14 mouse cellular contexts compared by ENCODE assay signal in genomic region chrX:110813401-110813800, GRCm38 (mm10). TPM values are rescaled to one million over a fixed set of nuclear protein-coding genes. Genes with fewer than 3 reads are reported as not detected.
DNase-seq lines count a peak whose midpoint lies in the region; ATAC-seq and TF ChIP-seq lines count a peak whose summit lies in the region.
"Had no signal": no experiment of that assay in that cellular context is flagged by ENCODE, and none has a peak within 500 bp of the region (broad histone marks: within the 10 kb centered on the region; RNA-seq: fewer than 3 reads in every experiment).

No protein-coding gene starts in this region.

- H3K36me3 ChIP-seq in heart, embryonic 15.5 days, result no peaks in the 10 kb centered on the region
- H3K36me3 ChIP-seq in forebrain, embryonic 13.5 days (ENCODE audit: poor library complexity, severe bottlenecking), result no peaks in the 10 kb centered on the region
- H3K36me3 ChIP-seq in hindbrain, postnatal 0 days (ENCODE audit: insufficient read depth, low read length), result no peaks in the 10 kb centered on the region
- H3K36me3 ChIP-seq in neural tube, embryonic 15.5 days, result no peaks in the 10 kb centered on the region
- H3K36me3 ChIP-seq in thymus, adult 2 months (ENCODE audit: control insufficient read depth, insufficient read depth, low read length), result no peaks in the 10 kb centered on the region
- H3K36me3 ChIP-seq: limb, embryonic 12.5 days had no signal

- H3K27ac ChIP-seq in heart, embryonic 15.5 days, result no peak overlapping the region
- peak overlapping the region; percentile 59 for H3K27ac ChIP-seq in forebrain, embryonic 13.5 days
- H3K27ac ChIP-seq in hindbrain, postnatal 0 days, result peak overlapping the region; percentile 26; the same call in 1 of the 2 replicates
- H3K27ac ChIP-seq in neural tube, embryonic 15.5 days (replicated peaks), result peak overlapping the region; percentile 48
- H3K27ac ChIP-seq in thymus, adult 2 months (ENCODE audit: control insufficient read depth, insufficient read depth, low read length), result no peak overlapping the region
- H3K27ac ChIP-seq: limb, embryonic 12.5 days had no signal

- H3K4me2 ChIP-seq in heart, embryonic 15.5 days, result peak overlapping the region; percentile 71; the same call in 1 of the 2 replicates
- H3K4me2 ChIP-seq in forebrain, embryonic 13.5 days, result peak overlapping the region; percentile 60
- H3K4me2 ChIP-seq in hindbrain, postnatal 0 days (ENCODE audit: low read depth, low read length), result peak overlapping the region; percentile 58
- H3K4me2 ChIP-seq in neural tube, embryonic 15.5 days, result peak overlapping the region; percentile 60

- H3K9me3 ChIP-seq in heart, embryonic 15.5 days (replicated peaks), result no peaks in the 10 kb centered on the region
- H3K9me3 ChIP-seq in forebrain, embryonic 13.5 days (replicated peaks), result no peaks in the 10 kb centered on the region
- no peaks in the 10 kb centered on the region for H3K9me3 ChIP-seq in hindbrain, postnatal 0 days (ENCODE audit: low read length)
- no peaks in the 10 kb centered on the region for H3K9me3 ChIP-seq in neural tube, embryonic 15.5 days (replicated peaks)
- H3K9me3 ChIP-seq: limb, embryonic 12.5 days had no signal

- no peak for TF ChIP-seq POLR2A in thymus, adult 2 months (IDR thresholded peaks at IDR 0.05; ENCODE audit: control insufficient read depth, extremely low read depth, insufficient read depth, low read length, poor library complexity)

- intact Hi-C loops in heart, postnatal 14 days (cut with DNase I), result no loop called here

- no peak for ATAC-seq in heart, embryonic 15.5 days (replicated peaks; ENCODE audit: insufficient number of reproducible peaks, insufficient read depth, low FRiP score, low read depth)
- no peak for ATAC-seq in forebrain, embryonic 13.5 days
- ATAC-seq in hindbrain, postnatal 0 days, result no peak
- ATAC-seq in neural tube, embryonic 15.5 days (ENCODE audit: low FRiP score), result no peak
- no peak for ATAC-seq in megakaryocyte, adult 5-6 weeks (ENCODE audit: poor library complexity, severe bottlenecking)

- peaks cover 41% of the 10 kb centered on the region for H3K27me3 ChIP-seq in heart, embryonic 15.5 days
- no peaks in the 10 kb centered on the region for H3K27me3 ChIP-seq in forebrain, embryonic 13.5 days
- H3K27me3 ChIP-seq in hindbrain, postnatal 0 days (ENCODE audit: insufficient read depth, low read length), result no peaks in the 10 kb centered on the region
- H3K27me3 ChIP-seq in neural tube, embryonic 15.5 days (replicated peaks), result no peaks in the 10 kb centered on the region
- H3K27me3 ChIP-seq in thymus, adult 2 months (ENCODE audit: control insufficient read depth, insufficient read depth, low read length), result no peaks in the 10 kb centered on the region

- no peak overlapping the region for H3K9ac ChIP-seq in heart, embryonic 15.5 days
- 0 out of 2 replicates have a peak overlapping the region, but pooled peaks have one; percentile 16 for H3K9ac ChIP-seq in forebrain, embryonic 13.5 days
- no peak overlapping the region for H3K9ac ChIP-seq in hindbrain, postnatal 0 days (replicated peaks; ENCODE audit: low read length)
- H3K9ac ChIP-seq in neural tube, embryonic 15.5 days (replicated peaks), result no peak overlapping the region
- H3K9ac ChIP-seq: limb, embryonic 12.5 days had no signal

- TF ChIP-seq CTCF in hindbrain, postnatal 0 days (IDR thresholded peaks at IDR 0.05; ENCODE audit: low read depth), result no peak
- TF ChIP-seq CTCF in thymus, adult 2 months (IDR thresholded peaks at IDR 0.05; ENCODE audit: borderline replicate concordance, control insufficient read depth, extremely low read depth, insufficient read depth, low read length, poor library complexity), result no peak

- H3K4me3 ChIP-seq in heart, embryonic 15.5 days, result no peak overlapping the region
- H3K4me3 ChIP-seq in forebrain, embryonic 13.5 days, result peak overlapping the region; percentile 56
- H3K4me3 ChIP-seq in hindbrain, postnatal 0 days (ENCODE audit: low read length), result peak overlapping the region; percentile 52
- peak overlapping the region; percentile 19; the same call in 1 of the 2 replicates for H3K4me3 ChIP-seq in neural tube, embryonic 15.5 days (replicated peaks)
- no peak overlapping the region for H3K4me3 ChIP-seq in thymus, adult 2 months (ENCODE audit: control insufficient read depth, insufficient read depth, low read length)

- no peak for DNase-seq in heart, postnatal 14 days
- DNase-seq in hindbrain, postnatal 0 days (ENCODE audit: low spot score), result no peak
- no peak for DNase-seq in thymus, adult 2 months
- DNase-seq: lung, adult 2 months; thymus, adult 18-20 months had no signal

- H3K4me1 ChIP-seq in heart, embryonic 15.5 days (replicated peaks), result no peaks in the 10 kb centered on the region
- H3K4me1 ChIP-seq in forebrain, embryonic 13.5 days, result peaks cover 8% of the 10 kb centered on the region; the same call in 1 of the 2 replicates
- H3K4me1 ChIP-seq in hindbrain, postnatal 0 days (ENCODE audit: insufficient read depth, low read length), result no peaks in the 10 kb centered on the region
- no peaks in the 10 kb centered on the region for H3K4me1 ChIP-seq in neural tube, embryonic 15.5 days
- no peaks in the 10 kb centered on the region for H3K4me1 ChIP-seq in thymus, adult 2 months (replicated peaks; ENCODE audit: control insufficient read depth, insufficient read depth, low read length)
- H3K4me1 ChIP-seq: limb, embryonic 12.5 days had no signal

- 22% methylated on average over 5 of the region's 5 CpGs for WGBS in heart, embryonic 15.5 days
- WGBS in forebrain, embryonic 13.5 days, result 33% methylated on average over 5 of the region's 5 CpGs
- WGBS in hindbrain, postnatal 0 days, result 29% methylated on average over 5 of the region's 5 CpGs
- WGBS in neural tube, embryonic 15.5 days, result 19% methylated on average over 5 of the region's 5 CpGs
- 8% methylated on average over 5 of the region's 5 CpGs for WGBS in thymus, adult 2 months

RNA-seq across cellular contexts. Expression of gene Pou3f4, which starts 0.7 kb away (rescaled TPM):
- polyA plus RNA-seq in heart, embryonic 15.5 days (2015; fragmentation: Nextera tagmentation; extraction: Ambion mirVana), result 0.10 TPM in 1 of 2 replicates, not detected in the other
- total RNA-seq in heart, postnatal 14 days (2021), result not detected
- polyA plus RNA-seq in forebrain, embryonic 13.5 days (2015; fragmentation: Nextera tagmentation; extraction: Ambion mirVana), result 18.6 and 19.5 TPM in 2 replicates
- total RNA-seq in hindbrain, postnatal 0 days (2014; rRNA removed), result 14.9 and 19.3 TPM in 2 replicates
- 5.1 and 5.5 TPM in 2 replicates for polyA plus RNA-seq in hindbrain, postnatal 0 days (2015; fragmentation: Nextera tagmentation; extraction: Ambion mirVana)
- 5.4 and 6.3 TPM in 2 replicates for polyA plus RNA-seq in neural tube, embryonic 15.5 days (2015; fragmentation: Nextera tagmentation; extraction: Ambion mirVana)
- not detected in 2 replicates for polyA plus RNA-seq in thymus, adult 2 months (2012; rRNA removed)
- not detected in 2 replicates for total RNA-seq in megakaryocyte, adult 5-6 weeks (2015)
- total RNA-seq in megakaryocyte, adult 5-6 weeks (2017), result not detected in 2 replicates
- total RNA-seq: gastrocnemius, postnatal 25 days; heart, postnatal 10 days; megakaryocyte-erythroid progenitor cell, adult 5-6 weeks had no signal
- polyA plus RNA-seq: lung, adult 2 months; spleen, adult 2 months had no signal

Comparison
In these comparisons a context has a peak if more than half of its experiments do, and no peak if none do; other contexts are left out.
1. H3K27ac ChIP-seq: peak in forebrain, embryonic 13.5 days (single experiment), hindbrain, postnatal 0 days (single experiment) and neural tube, embryonic 15.5 days (single experiment); none in heart, embryonic 15.5 days (single experiment) and thymus, adult 2 months (single experiment).
2. H3K4me3 ChIP-seq: peak in forebrain, embryonic 13.5 days (single experiment), hindbrain, postnatal 0 days (single experiment) and neural tube, embryonic 15.5 days (single experiment); none in heart, embryonic 15.5 days (single experiment) and thymus, adult 2 months (single experiment).
3. Peak in every context shown above with its lines, with median percentiles within 50 percentile points of each other: H3K4me2 ChIP-seq.